Mouse (Mus musculus) spleen, adult 2 months (tissue): ENCODE measurements at regions not wholly inside any gene's neighbourhood (a gene's known extent, or its start where the extent isn't known, plus 50 kb on each side); places are given as distances from the start of the nearest gene placed in this dataset.

Source experiments
- CTCF ChIP-seq: fragments of 200-500 bp; IDR thresholded peaks from 2 replicates; pipeline ENCODE4 v1.5.1; 2011; ENCODE audit warnings: mild to moderate bottlenecking, inconsistent platforms; ENCODE audit not compliant: insufficient read depth, insufficient read length, insufficient replicate concordance; ENCODE audit errors: extremely low read depth
- POLR2A ChIP-seq: fragments of 200-500 bp; IDR thresholded peaks from 2 replicates; pipeline ENCODE4 v1.6.1; 2011; ENCODE audit warnings: low read depth, low read length, inconsistent platforms

- TF ChIP-seq CTCF (no peak), POLR2A (no peak)
Observed at GRCm38 (mm10) chr16:92890713-92891112, 64.8 kb upstream of the Runx1 start.
